Mouse (Mus musculus) urinary bladder, postnatal 14 days (tissue): ENCODE results near the gene Pigc.

ENCODE experiments used
- DNase-seq: peaks from one replicate; pipeline ENCODE4 v3.0.0; 2021; ENCODE audit warnings: low spot score

Pigc gene

GRCm38 (mm10) chr1:161968589-161969407 lies at the start of gene Pigc:
Gene Pigc, plus strand, starts transcription at chr1:161969186.
- DNase-seq = peak; percentile 94

DNA sequence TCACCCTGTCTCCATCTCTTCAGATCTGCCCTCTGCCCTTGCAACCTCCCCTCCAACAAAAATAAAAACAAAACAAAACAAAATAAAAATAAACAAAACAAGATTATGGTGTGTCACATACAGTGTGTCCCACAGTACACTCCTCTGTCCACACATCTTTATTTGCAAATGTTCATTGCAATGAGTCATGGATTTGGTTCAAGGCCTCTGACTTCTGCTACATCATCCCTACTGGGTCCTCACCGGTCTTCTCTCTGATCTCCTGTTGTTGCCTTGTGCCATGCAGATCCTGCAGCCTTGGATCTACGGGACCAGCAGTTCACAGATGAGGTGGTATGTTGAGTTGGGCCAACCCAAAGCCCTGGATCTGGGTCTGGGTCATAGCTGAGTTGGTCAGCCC lies 49.4 kb upstream of the Pigc start:
- no peak for DNase-seq

GRCm38 (mm10) chr1:161920475-161921454 lies 48.2 kb upstream of the Pigc start:
- DNase-seq = no peak

DNA sequence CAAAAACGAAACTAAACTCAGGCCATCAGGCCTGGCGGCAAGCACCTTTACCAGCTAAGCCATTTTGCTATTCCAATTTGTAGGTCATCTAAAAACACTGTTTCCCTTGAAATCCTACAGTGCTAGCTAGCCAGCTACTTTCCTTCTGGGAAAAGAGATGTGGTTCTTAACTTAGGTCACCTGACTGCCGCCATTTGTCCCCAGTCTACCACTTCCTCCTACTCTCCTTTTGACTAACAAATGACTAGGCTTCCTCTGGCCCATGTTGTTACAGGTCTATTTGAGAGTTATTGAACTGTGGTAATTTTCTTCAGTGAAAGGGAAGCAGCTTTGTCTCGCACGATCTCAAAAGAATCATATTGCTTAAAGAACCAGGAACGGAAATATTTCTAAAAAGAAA lies 47.1 kb upstream of the Pigc start:
- no peak for DNase-seq

GRCm38 (mm10) chr1:161924321-161924720 lies 44.7 kb upstream of the Pigc start:
- DNase-seq = no peak

GRCm38 (mm10) chr1:161925281-161925805 lies 43.6 kb upstream of the Pigc start:
- DNase-seq = peak; percentile 29

DNA sequence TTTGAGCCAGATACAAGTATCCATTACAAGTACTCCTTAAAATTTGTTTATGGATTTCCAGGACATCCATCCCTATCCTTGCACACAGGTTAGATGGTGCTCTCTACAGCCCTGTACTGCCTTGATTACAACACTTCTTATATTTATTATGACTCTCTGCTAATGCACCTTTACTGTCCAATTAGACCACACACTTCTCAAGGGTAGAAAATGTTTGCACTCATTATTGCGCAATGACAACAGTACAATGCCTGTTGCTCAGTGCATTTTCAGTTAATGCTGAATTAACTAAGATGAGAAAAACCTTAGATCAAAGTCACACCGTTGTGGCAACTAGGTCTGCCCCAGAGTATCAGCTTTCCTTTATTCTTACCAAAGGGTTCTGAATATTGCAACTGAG lies 41.0 kb upstream of the Pigc start:
- no peak for DNase-seq

DNA sequence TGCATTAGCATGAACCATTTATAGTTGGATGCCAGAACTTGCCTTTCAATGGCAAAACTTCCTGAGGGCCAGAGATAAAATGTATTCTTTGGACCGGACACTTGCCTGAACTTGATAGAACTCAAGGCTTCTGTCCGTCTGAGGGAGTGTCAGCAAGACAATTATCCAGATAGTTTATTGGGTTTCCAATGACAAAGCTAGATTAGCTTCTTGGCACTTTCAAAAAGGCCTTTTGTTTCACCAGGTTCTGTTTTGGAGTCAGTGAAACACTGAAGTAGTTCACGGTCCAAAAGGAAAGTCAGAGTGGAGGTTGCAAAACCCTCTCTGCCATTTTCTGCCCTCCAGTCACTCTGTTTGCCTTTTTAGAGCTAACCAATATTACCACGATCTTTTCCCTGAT lies 37.7 kb upstream of the Pigc start:
- no peak for DNase-seq

GRCm38 (mm10) chr1:161931817-161932216 lies 37.2 kb upstream of the Pigc start:
- no peak for DNase-seq

DNA sequence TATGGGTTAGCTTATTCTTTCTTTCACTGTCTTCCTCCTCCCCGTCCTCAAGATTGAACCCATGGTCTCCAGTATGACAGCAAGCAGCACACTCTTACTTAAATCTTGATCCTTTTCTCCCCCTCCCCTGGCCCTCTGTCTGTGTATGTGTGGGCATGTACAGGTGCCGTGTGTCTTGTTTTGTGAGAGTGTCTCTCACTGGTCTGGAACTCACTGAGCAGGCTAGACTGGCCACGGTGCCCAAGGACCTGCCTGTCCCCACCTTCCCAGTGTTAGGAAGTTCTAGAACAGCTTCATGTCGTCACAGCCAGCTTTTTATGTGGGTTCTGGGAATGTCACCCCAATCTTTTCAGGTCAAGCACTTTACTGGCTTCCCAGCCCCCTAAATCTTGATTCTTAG lies 36.7 kb upstream of the Pigc start:
- no peak for DNase-seq

DNA sequence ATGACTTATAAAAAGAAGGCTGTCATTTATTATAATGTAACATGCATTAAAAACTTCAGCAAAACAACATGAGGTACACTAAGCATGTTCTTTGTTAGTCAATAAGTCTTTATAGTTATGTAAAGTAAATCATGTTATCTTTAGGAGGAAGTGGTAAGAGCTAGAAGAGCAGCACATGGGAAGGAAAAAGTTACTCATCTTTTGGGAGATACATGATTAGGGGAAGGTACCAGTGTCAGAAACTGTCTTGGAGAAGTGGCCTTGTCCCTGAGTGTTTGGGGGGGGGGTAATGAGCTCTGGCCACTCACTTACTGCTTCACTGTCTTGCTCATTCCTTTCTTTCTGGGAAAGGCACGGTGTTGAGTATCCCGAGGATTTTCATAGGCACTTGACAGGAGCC lies 26.9 kb upstream of the Pigc start:
- no peak for DNase-seq

DNA sequence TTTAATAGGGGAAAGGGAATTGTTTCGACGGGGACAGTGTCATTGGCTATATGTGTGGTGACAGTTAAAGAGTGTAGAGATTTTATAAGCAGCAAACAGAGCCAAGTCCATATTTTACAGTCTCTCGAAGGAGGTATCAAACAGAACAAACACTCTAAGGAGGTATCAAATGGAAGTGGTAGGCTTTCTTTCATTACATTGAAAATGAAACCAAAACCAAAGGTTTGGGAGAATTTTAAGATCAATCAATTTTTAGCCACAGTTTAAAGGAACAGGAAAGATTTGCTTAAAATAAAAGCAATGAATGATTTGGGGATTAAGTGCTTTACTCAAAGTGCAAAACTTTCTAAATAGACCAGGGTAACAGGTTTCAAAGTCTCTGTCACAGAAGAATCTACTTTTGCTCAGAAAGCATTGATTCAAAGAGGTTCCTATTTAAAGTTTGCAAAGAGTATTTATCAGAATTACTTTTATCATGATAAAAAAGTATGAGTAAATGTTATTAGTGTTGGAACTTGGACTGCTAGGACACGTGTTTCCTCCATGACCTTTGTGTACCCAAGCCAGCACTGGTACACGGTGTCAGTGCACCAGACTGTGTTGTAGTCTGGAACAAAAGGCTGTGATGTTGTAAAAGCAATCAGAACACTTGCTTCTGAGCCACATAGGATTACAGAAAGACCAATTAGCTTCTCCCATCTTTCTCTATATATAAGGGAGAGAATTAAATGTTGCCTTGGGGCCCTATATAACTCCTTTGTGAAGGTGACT lies 17.8 kb upstream of the Pigc start:
- DNase-seq = no peak

- DNase-seq = no peak
Measured at GRCm38 (mm10) chr1:161952599-161952998, 16.4 kb upstream of the Pigc start.

DNA sequence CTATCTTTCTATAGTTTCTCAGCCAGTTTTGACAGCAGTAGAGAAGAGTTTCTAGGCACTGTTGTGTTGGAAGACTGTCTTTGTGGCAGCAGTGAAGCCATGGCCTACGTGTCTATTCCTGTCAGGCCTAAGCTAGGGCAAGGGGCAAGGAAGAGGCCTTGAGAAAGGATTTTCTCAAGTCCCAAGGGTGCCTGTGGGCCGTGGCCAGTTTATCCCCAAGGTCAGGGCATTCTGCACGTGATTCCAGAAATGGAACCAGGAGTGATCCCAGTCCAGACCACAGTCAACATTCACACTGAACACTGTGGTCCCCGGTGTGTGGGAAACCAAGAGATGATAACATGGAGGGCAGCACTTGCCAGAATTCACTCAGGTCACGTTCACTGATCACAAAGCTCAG lies 13.1 kb upstream of the Pigc start:
- no peak for DNase-seq

GRCm38 (mm10) chr1:161957964-161958950 lies 10.7 kb upstream of the Pigc start:
- no peak for DNase-seq

GRCm38 (mm10) chr1:161962465-161963377 lies 6.3 kb upstream of the Pigc start:
- DNase-seq = no peak

DNA sequence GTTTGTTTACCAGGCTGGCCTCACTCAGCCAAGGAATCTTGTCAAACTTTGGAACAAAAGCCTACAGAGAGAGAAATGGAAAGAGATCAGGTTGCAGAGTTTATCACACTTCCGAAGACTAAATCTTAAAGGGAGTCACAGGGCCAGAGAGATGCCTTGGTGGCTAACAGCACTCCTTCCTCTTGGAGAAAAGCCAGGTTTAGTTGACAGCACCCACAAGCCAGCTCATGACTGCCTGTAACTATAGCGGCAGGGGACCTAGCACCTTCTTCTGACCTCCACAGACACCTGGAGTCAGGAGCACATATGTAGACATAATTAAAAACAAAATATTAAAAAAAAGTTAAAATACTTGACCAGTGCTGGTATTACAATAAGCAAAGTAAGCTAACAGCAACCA lies 1.1 kb upstream of the Pigc start:
- no peak for DNase-seq

DNA sequence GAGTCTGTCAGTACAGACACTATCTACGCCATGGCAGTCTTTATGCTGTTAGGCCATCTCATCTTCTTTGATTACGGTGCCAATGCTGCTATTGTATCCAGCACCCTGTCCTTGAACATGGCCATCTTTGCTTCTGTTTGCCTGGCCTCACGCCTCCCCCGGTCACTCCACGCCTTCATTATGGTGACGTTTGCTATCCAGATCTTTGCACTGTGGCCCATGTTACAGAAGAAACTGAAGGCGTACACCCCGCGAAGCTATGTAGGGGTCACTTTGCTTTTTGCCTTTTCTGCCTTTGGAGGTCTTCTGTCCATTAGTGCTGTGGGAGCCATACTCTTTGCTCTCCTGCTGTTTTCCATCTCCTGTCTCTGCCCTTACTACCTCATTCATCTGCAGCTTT lies 1.9 kb downstream of the Pigc start:
- DNase-seq = no peak

- no peak for DNase-seq
Measured at GRCm38 (mm10) chr1:161972233-161972632, 3.2 kb downstream of the Pigc start.
